Mouse (Mus musculus): ENCODE data around the gene Fam71a.

Gene Fam71a

DNA sequence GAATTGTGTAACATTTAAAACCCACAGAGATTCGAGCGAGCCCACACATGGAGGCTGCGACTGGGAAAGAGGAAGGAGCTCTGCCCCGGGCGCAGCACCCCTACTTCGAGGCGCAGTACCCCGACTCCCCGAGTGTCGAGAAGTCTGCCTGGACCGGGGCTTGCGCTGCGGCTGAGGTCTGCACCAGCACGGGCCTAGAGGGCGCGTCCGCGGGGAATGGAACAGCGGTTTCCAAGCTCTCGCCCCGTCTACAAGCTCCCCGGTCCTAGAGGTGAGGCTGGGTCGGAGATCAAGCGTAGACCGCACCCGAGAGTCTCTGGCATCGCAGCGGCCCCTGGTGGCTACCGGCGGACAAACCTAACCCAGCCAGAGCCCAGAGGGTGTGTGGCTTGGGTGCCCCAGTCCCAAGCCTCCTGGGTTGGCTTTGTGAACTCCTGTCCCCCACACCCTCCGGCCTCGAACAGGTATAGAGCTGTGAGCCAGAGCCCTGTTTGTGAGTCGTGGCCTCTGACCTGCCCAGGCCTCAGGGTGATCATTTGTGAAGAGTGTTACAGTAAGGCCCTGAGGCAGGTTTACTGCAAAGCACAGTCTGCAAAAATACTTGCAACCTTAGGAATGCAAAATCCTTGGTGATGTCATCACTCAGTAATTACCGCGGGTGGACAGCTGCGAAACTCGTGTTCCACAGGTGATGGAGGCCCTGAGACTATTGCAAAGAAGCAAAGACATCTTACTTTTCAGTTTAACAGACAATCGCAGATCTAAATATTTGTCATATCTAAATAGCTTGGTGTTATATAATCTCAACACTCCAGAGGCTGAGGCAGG lies 38.6 kb downstream of the Fam71a start:
- no peak for DNase-seq (ENCODE audit: extremely low spot score, low read depth, low spot score)

DNA sequence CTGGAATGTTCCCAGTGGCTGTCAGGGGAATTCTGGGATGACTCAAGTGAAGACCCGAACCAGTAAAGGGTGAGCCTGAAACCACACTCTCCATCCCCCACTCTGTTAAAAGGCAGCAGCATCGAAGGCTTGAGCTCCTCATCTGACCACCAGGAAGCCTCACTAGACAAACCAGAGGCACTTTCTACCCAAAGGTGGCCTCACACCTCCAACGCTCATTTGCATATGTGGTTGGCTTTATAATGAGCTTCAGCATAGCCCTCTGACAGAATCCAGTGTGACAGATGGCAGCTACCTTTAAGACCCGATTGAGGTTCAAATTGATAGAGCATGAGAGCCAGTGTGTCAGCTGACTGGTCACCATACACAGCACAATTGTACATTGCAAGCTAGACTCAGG lies 40.3 kb downstream of the Fam71a start:
- DNase-seq (ENCODE audit: extremely low spot score, low read depth, low spot score), result no peak

DNA sequence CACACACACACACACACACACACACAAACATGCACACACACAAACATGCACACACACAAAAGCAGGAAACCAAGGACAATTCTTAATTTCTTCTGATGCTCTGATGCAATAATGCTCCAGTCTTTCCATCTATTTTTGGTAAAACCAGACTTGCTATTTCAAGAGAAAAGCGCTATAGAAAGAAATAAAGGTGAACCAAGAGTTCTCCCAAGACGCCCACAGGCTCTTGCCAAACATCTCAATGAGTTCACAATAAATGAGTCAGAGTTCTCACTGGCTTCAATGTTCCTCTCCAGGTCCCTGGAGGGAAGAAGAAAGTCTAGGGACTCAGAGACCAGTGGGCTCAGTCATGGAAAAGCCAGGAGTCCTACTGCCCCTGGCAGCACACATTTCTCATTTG lies 40.9 kb downstream of the Fam71a start:
- no peak for DNase-seq (ENCODE audit: extremely low spot score, low read depth, low spot score)

DNA sequence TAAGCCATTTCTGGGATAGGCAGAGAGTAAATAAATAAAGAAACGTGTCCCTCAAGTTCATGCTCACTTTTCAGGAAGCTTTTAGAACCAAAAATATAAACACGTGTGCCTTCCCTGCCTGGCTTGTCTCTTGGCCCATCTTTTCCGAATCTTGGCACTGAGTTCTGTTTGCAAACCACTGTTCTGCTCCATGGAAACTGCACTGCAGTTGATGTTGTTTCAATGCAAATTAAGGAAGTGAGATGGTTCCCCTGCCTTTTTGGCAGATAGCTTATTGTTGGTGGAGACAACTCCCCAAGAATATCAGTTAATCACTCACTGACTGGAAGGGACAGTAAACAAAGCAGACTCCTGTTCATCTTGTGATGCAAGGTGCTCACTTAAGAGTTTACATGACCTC lies 41.9 kb downstream of the Fam71a start:
- DNase-seq (ENCODE audit: extremely low spot score, low read depth, low spot score), result no peak

DNA sequence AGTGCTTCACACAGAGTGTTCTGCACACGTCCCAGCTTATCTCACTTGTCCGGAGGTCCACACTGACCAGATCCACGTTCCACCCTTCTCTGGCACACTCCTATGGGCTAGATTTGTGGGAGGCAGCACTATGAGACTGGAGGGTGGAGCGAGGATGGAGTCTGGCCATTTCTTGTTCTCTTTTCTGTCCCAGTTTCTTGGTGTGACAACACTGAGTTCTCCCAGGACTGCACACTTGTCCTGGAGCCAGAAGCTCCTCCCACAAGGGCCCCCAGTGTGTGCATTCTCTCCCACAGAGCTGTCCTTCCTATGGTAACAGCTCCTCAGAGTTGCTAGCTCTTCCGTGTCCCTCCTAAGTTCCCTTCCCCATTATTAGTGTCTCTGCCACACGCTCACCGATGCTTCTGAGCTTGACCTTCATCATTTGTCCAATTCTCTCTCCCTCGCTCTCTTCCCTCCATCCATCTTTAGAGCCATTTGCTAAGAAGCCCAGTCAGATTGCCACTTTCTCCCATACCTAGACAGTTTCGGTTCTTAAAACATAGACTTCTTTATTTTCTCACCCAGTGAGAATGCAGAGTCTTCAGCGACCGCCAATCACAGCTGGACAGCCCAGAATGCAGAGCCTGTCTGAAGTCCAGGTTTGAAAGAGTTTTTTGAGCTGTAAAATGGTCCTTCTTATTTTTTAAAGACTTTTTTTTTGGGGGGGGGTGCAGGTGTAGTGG lies 48.9 kb downstream of the Fam71a start:
- DNase-seq (ENCODE audit: extremely low spot score, low read depth, low spot score), result no peak

DNA sequence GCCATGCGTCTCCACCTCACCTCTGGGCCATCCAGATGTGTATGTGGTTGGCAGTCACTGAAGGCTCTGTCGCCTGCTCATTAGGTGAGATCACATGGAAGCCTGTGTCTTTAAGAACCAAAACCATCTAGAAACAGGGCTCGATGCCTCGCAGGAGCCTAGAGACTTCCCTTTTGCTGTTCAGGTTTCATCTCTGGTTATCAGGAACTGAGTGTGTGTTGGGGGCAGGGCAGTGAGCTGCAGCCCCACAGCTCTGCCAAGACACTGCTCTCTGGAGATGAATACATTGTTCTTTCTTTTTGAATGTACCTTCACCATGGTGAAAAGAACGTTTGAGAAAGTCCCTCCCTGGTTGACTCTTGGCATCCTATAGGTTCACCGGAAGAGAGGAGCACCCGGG lies 49.7 kb downstream of the Fam71a start:
- no peak for DNase-seq (ENCODE audit: extremely low spot score, low read depth, low spot score)
